Mouse (Mus musculus) T-helper 17 cell (primary cell): Measurements from ENCODE around the gene Arglu1.

Source experiments
- in situ Hi-C, 2 experiments: fragments of 300-600 bp; cut with MboI, MseI; formaldehyde crosslinking; loops; 1 replicate in 1 of 2; 2 replicates in 1 of 2; pipeline ENCODE4 v1.15.1; 2025; ENCODE audit warnings: high pct_unique_total_duplicates in 2 of 2

Arglu1 gene

GRCm38 (mm10) chr8:8659503-8660306 lies 30.6 kb downstream of the Arglu1 start:
- in situ Hi-C loops, result loop anchor here in 1 of 2 experiments (10.0 kb wide), 1 partner anchor 495 kb away; no protein-coding TSS in a partner anchor

GRCm38 (mm10) chr8:8658426-8659224 lies 31.7 kb downstream of the Arglu1 start:
- in situ Hi-C loops, result loop anchor here in 1 of 2 experiments (10.0 kb wide), 1 partner anchor 494 kb away; no protein-coding TSS in a partner anchor

- in situ Hi-C loops, result loop anchor here in 1 of 2 experiments (10.0 kb wide), 1 partner anchor 493 kb away; no protein-coding TSS in a partner anchor
Observed at GRCm38 (mm10) chr8:8657692-8658355, 32.5 kb downstream of the Arglu1 start.

- in situ Hi-C loops, result loop anchor here in 1 of 2 experiments (10.0 kb wide), 1 partner anchor 492 kb away; no protein-coding TSS in a partner anchor
Observed at GRCm38 (mm10) chr8:8656578-8657441, 33.5 kb downstream of the Arglu1 start.

- in situ Hi-C loops, result loop anchor here in 1 of 2 experiments (10.0 kb wide), 1 partner anchor 491 kb away; no protein-coding TSS in a partner anchor
Observed at GRCm38 (mm10) chr8:8655346-8656340, 34.7 kb downstream of the Arglu1 start.

GRCm38 (mm10) chr8:8653906-8654489 lies 36.3 kb downstream of the Arglu1 start:
- in situ Hi-C loops, result loop anchor here in 1 of 2 experiments (10.0 kb wide), 1 partner anchor 489 kb away; no protein-coding TSS in a partner anchor

GRCm38 (mm10) chr8:8653343-8653742 lies 37.0 kb downstream of the Arglu1 start:
- in situ Hi-C loops, result loop anchor here in 1 of 2 experiments (10.0 kb wide), 1 partner anchor 489 kb away; no protein-coding TSS in a partner anchor

- in situ Hi-C loops, result loop anchor here in 1 of 2 experiments (10.0 kb wide), 1 partner anchor 488 kb away; no protein-coding TSS in a partner anchor
Observed at GRCm38 (mm10) chr8:8652388-8652787, 37.9 kb downstream of the Arglu1 start.

GRCm38 (mm10) chr8:8649944-8650343 lies 40.4 kb downstream of the Arglu1 start:
- in situ Hi-C loops, result loop anchor here in 1 of 2 experiments (10.0 kb wide), 1 partner anchor 485 kb away; no protein-coding TSS in a partner anchor

- in situ Hi-C loops, result no loop called here
Observed at GRCm38 (mm10) chr8:8649536-8649935, 40.8 kb downstream of the Arglu1 start.

GRCm38 (mm10) chr8:8648686-8649085 lies 41.6 kb downstream of the Arglu1 start:
- in situ Hi-C loops, result no loop called here

- in situ Hi-C loops, result no loop called here
Observed at GRCm38 (mm10) chr8:8647824-8648223, 42.5 kb downstream of the Arglu1 start.

GRCm38 (mm10) chr8:8647319-8647718 lies 43.0 kb downstream of the Arglu1 start:
- in situ Hi-C loops, result no loop called here

GRCm38 (mm10) chr8:8644160-8644915 lies 46.0 kb downstream of the Arglu1 start:
- in situ Hi-C loops, result no loop called here

GRCm38 (mm10) chr8:8640264-8640588 lies 50.1 kb downstream of the Arglu1 start:
- in situ Hi-C loops, result no loop called here

GRCm38 (mm10) chr8:8639569-8640263 lies 50.6 kb downstream of the Arglu1 start:
- in situ Hi-C loops, result no loop called here

- in situ Hi-C loops, result no loop called here
Observed at GRCm38 (mm10) chr8:8631394-8631793, 58.9 kb downstream of the Arglu1 start.
